Mouse (Mus musculus) left cerebral cortex, adult 9 months (tissue): ENCODE measurements around the gene Strn4.

Experiments
- DNase-seq, 2 experiments: peaks; one replicate each; pipeline ENCODE4 v3.0.0; 2022; ENCODE audit warnings: low spot score in 2 of 2

Strn4 gene

GRCm38 (mm10) chr7:16810920-16811648 is 4.6 kb upstream of the Strn4 start:
- DNase-seq = peak in 1 of 2 experiments; percentile 66

- no peak for DNase-seq
These were observed 4.0 kb upstream of the Strn4 start for GRCm38 (mm10) chr7:16811649-16812070.

GRCm38 (mm10) chr7:16812505-16812904 is 3.2 kb upstream of the Strn4 start:
- DNase-seq = no peak

- peak in 1 of 2 experiments; percentile 62 for DNase-seq
These were observed 387 bp downstream of the Strn4 start for GRCm38 (mm10) chr7:16816078-16816474.

GRCm38 (mm10) chr7:16816475-16817122 is 910 bp downstream of the Strn4 start, which contains the start of gene Fkrp:
Gene Fkrp, minus strand, starts transcription at chr7:16816732.
- DNase-seq = no peak

GRCm38 (mm10) chr7:16817693-16818092 is 2.0 kb downstream of the Strn4 start:
- DNase-seq = peak; percentile 78 to 82

GRCm38 (mm10) chr7:16819794-16820193 is 4.1 kb downstream of the Strn4 start:
- no peak for DNase-seq

- no peak for DNase-seq
These were observed 4.6 kb downstream of the Strn4 start for GRCm38 (mm10) chr7:16820271-16820763.

- DNase-seq = no peak
These were observed 5.4 kb downstream of the Strn4 start for GRCm38 (mm10) chr7:16821091-16821490.

GRCm38 (mm10) chr7:16821669-16822101 is 6.0 kb downstream of the Strn4 start:
- peak in 1 of 2 experiments; percentile 86 for DNase-seq

GRCm38 (mm10) chr7:16823734-16824133 is 8.0 kb downstream of the Strn4 start:
- peak in 1 of 2 experiments; percentile 91 for DNase-seq

- DNase-seq = no peak
These were observed 10.1 kb downstream of the Strn4 start for GRCm38 (mm10) chr7:16825785-16826184.

GRCm38 (mm10) chr7:16826571-16826970 is 10.9 kb downstream of the Strn4 start:
- DNase-seq = no peak

- DNase-seq = no peak
These were observed 11.6 kb downstream of the Strn4 start for GRCm38 (mm10) chr7:16827274-16827673.

- DNase-seq = no peak
These were observed 14.8 kb downstream of the Strn4 start for GRCm38 (mm10) chr7:16830449-16830848.

- no peak for DNase-seq
These were observed 22.5 kb downstream of the Strn4 start for GRCm38 (mm10) chr7:16837916-16838803.

GRCm38 (mm10) chr7:16838804-16839426 is 23.2 kb downstream of the Strn4 start:
- no peak for DNase-seq

GRCm38 (mm10) chr7:16839427-16840108 is 23.9 kb downstream of the Strn4 start:
- no peak for DNase-seq

- DNase-seq = no peak
These were observed 24.4 kb downstream of the Strn4 start for GRCm38 (mm10) chr7:16840109-16840491.

GRCm38 (mm10) chr7:16841078-16841477 is 25.4 kb downstream of the Strn4 start:
- DNase-seq = no peak
